Mouse (Mus musculus): ENCODE results near the gene Olfr591. TPM values are rescaled to one million over a fixed set of nuclear protein-coding genes. Genes with fewer than 3 reads are reported as not detected.
"Not testable (repeated sequence)": the region's sequence is repeated elsewhere in the genome, so short reads cannot be mapped to it uniquely, and the experiment has no call there.

Gene Olfr591
- total and polyA plus RNA-seq, 3 experiments = not detected

DNA sequence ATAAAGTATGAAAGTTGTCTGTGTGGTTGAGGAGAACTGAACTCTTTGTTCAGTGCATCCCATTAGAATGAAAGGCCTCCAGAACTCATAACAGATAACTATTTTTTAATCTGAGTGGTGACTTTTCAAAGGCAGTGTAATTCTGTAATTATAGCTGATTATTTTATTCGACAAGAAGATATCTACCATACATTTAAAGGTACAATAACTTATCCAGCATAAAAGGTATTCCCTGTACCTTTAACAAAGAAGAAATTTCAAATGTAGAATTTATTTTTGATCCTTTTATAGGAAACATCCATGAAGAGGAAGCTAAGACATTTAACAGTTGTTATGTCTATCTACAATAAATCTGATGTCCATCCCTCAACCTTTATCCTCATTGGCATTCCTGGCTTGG is 33.4 kb upstream of the Olfr591 start, which contains the start of gene Olfr593:
Gene Olfr593, plus strand, starts transcription at position 301 of the 400 bp plus-strand sequence.
- in situ Hi-C loops (cut with MboI; ENCODE audit: low pct_ligation_motif_present, low pct_unique_long_range_greater_than_20kb, low sequenced_read_pairs) (no loop called here), dilution Hi-C loops (cut with MboI; ENCODE audit: extremely low pct_ligation_motif_present, extremely low pct_unique_long_range_greater_than_20kb, low sequenced_read_pairs) (no loop called here)
- Histone ChIP-seq H3K4me2 (ENCODE audit: insufficient read depth, low read depth, poor library complexity, severe bottlenecking) (no peak within 1 kb of the TSS), H3K4me3 (replicated peaks in 1 of 3; ENCODE audit: low read depth in 2 of 3, low read length in 2 of 3, poor library complexity in 1 of 3) (no peak within 1 kb of the TSS), H3K9ac (ENCODE audit: insufficient read depth, low read depth) (no peak within 1 kb of the TSS), H3K4me1 (ENCODE audit: control insufficient read depth in 1 of 2, insufficient read depth in 2 of 2) (no peaks in the 10 kb centered on the region), H3K27me3 (replicated peaks) (no peaks in the 10 kb centered on the region), H3K27ac (ENCODE audit: insufficient read depth, low read depth) (no peak within 1 kb of the TSS), H3K79me2 (replicated peaks; ENCODE audit: control insufficient read depth, extremely low read depth, insufficient read depth, poor library complexity, severe bottlenecking) (no peaks in the 10 kb centered on the region), H3K36me3 (replicated peaks in 1 of 2; ENCODE audit: control insufficient read depth in 1 of 2, insufficient read depth in 1 of 2, low read length in 1 of 2) (no peaks in the 10 kb centered on the region), H3K9me3 (replicated peaks; ENCODE audit: low read length) (no peaks in the 10 kb centered on the region)
- TF ChIP-seq BHLHE40 (IDR thresholded peaks at IDR 0.05; ENCODE audit: low read depth, low read length) (no peak), JUND (conservative IDR thresholded peaks at IDR 0.05; ENCODE audit: low read depth, low read length) (no peak), MAX (IDR thresholded peaks at IDR 0.05; ENCODE audit: low read length) (no peak), MXI1 (IDR thresholded peaks at IDR 0.05; ENCODE audit: low read depth, low read length) (no peak), HCFC1 (IDR thresholded peaks at IDR 0.05; ENCODE audit: low read depth, low read length) (no peak), RAD21 (IDR thresholded peaks at IDR 0.05; ENCODE audit: low read depth, low read length) (no peak), RCOR1 (conservative IDR thresholded peaks at IDR 0.05; ENCODE audit: low read depth, low read length) (no peak), ZC3H11A (IDR thresholded peaks at IDR 0.05; ENCODE audit: low read depth, low read length) (no peak)
- no peak for DNase-seq (ENCODE audit: extremely low read depth)

DNA sequence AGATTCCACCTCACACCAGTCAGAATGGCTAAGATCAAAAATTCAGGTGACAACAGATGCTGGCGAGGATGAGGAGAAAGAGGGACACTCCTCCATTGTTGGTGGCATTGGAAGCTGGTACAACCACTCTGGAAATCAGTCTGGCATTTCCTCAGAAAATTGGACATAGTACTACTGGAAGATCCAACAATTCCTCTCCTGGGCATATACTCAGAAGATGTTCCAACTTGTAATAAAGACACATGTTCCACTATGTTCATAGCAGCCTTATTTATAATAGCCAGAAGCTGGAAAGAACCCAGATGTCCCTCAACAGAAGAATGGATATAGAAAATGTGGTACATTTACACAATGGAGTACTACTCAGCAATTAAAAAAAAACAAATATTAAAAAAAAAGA is 6.4 kb upstream of the Olfr591 start, which contains the start of gene Olfr592:
Gene Olfr592, plus strand, starts transcription at position 301 of the 400 bp plus-strand sequence.
- in situ Hi-C loops (cut with MboI; ENCODE audit: low pct_ligation_motif_present, low pct_unique_long_range_greater_than_20kb, low sequenced_read_pairs); dilution Hi-C loops (cut with MboI; ENCODE audit: extremely low pct_ligation_motif_present, extremely low pct_unique_long_range_greater_than_20kb, low sequenced_read_pairs); DNase-seq (ENCODE audit: extremely low read depth); H3K79me2 ChIP-seq (replicated peaks; ENCODE audit: control insufficient read depth, extremely low read depth, insufficient read depth, poor library complexity, severe bottlenecking); H3K4me2 ChIP-seq (ENCODE audit: insufficient read depth, low read depth, poor library complexity, severe bottlenecking); H3K4me3 ChIP-seq (replicated peaks in 1 of 3; ENCODE audit: low read depth in 2 of 3, low read length in 2 of 3, poor library complexity in 1 of 3); H3K36me3 ChIP-seq (replicated peaks in 1 of 2; ENCODE audit: control insufficient read depth in 1 of 2, insufficient read depth in 1 of 2, low read length in 1 of 2); H3K4me1 ChIP-seq (ENCODE audit: control insufficient read depth in 1 of 2, insufficient read depth in 2 of 2); H3K9ac ChIP-seq (ENCODE audit: insufficient read depth, low read depth); H3K27ac ChIP-seq (ENCODE audit: insufficient read depth, low read depth); H3K27me3 ChIP-seq (replicated peaks); H3K9me3 ChIP-seq (replicated peaks; ENCODE audit: low read length): not testable (repeated sequence)

DNA sequence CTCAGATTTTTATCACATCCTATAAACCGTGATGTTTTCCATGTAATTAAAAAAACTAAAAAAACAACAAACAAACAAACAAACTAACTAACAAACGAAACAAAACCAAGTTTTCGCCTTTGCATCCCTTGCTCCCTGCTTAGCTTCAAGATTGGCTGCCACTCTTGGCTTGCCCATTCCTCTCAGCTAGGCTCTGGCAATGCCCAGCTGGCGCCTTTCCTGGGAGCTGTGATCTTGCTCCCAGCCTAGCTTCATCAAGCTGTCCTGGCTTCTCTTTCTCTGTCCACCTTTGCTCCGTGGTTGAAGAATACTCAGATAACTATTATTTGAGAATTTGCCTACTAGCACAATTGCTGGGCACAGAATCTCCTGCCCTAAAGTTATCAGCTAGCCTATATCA is 8.4 kb downstream of the Olfr591 start:
- TF ChIP-seq SMC3 (IDR thresholded peaks at IDR 0.05; ENCODE audit: low read depth, low read length) (no peak), PAX5 (IDR thresholded peaks at IDR 0.05; ENCODE audit: low read length) (no peak), CTCF (conservative IDR thresholded peaks at IDR 0.05 in 1 of 2, IDR thresholded peaks at IDR 0.05 in 1 of 2; ENCODE audit: low read depth in 2 of 2, low read length in 2 of 2) (no peak), JUN (IDR thresholded peaks at IDR 0.05; ENCODE audit: insufficient read depth, low read depth, low read length) (no peak), TBP (conservative IDR thresholded peaks at IDR 0.05; ENCODE audit: low read depth, low read length) (no peak)
- no peak overlapping the region for H3K27ac ChIP-seq (ENCODE audit: insufficient read depth, low read depth)
- H3K9ac ChIP-seq (ENCODE audit: insufficient read depth, low read depth) = no peak overlapping the region
- no peaks in the 10 kb centered on the region for H3K27me3 ChIP-seq (replicated peaks)
- dilution Hi-C loops (cut with MboI; ENCODE audit: extremely low pct_ligation_motif_present, extremely low pct_unique_long_range_greater_than_20kb, low sequenced_read_pairs) = no loop called here
- no peak for DNase-seq (ENCODE audit: extremely low read depth)
- no peak overlapping the region for H3K4me3 ChIP-seq (replicated peaks in 1 of 3; ENCODE audit: low read depth in 2 of 3, low read length in 2 of 3, poor library complexity in 1 of 3)
- no peaks in the 10 kb centered on the region for H3K36me3 ChIP-seq (replicated peaks in 1 of 2; ENCODE audit: control insufficient read depth in 1 of 2, insufficient read depth in 1 of 2, low read length in 1 of 2)
- in situ Hi-C loops (cut with MboI; ENCODE audit: low pct_ligation_motif_present, low pct_unique_long_range_greater_than_20kb, low sequenced_read_pairs) = no loop called here
- H3K79me2 ChIP-seq (replicated peaks; ENCODE audit: control insufficient read depth, extremely low read depth, insufficient read depth, poor library complexity, severe bottlenecking) = no peaks in the 10 kb centered on the region
- no peak overlapping the region for H3K4me2 ChIP-seq (ENCODE audit: insufficient read depth, low read depth, poor library complexity, severe bottlenecking)
- no peaks in the 10 kb centered on the region for H3K4me1 ChIP-seq (ENCODE audit: control insufficient read depth in 1 of 2, insufficient read depth in 2 of 2)
- H3K9me3 ChIP-seq (replicated peaks; ENCODE audit: low read length) = no peaks in the 10 kb centered on the region
